Mouse (Mus musculus) CH12.LX (cell line): Measurements from ENCODE around the gene Anp32a. TPM values are rescaled to one million over a fixed set of nuclear protein-coding genes. Genes with fewer than 3 reads are reported as not detected.

Experiments used
- DNase-seq: peaks from one replicate; pipeline ENCODE4 v3.0.0-alpha.2; 2013; ENCODE audit errors: extremely low read depth
- H3K27ac ChIP-seq: 2 replicates; pipeline ENCODE4 v1.5.1; 2012; ENCODE audit warnings: low read depth, mild to moderate bottlenecking, control low read depth, moderate library complexity; ENCODE audit not compliant: insufficient read depth
- H3K27me3 ChIP-seq: replicated peaks from 2 replicates; pipeline ENCODE3; 2012; ENCODE audit warnings: inconsistent platforms
- H3K36me3 ChIP-seq, 2 experiments: replicated peaks in 1 of 2; 2 replicates each; pipeline versions ENCODE3 to v1.6.1; 2012; ENCODE audit warnings: inconsistent platforms in 1 of 2, low read length in 1 of 2, mild to moderate bottlenecking in 1 of 2, mixed read lengths in 1 of 2, moderate library complexity in 1 of 2; ENCODE audit not compliant: control insufficient read depth in 1 of 2, insufficient read depth in 1 of 2
- H3K4me1 ChIP-seq, 2 experiments: 2 replicates each; pipeline ENCODE4 v1.6.1; 2012; ENCODE audit warnings: inconsistent platforms in 1 of 2, moderate library complexity in 1 of 2; ENCODE audit not compliant: insufficient read depth in 2 of 2, control insufficient read depth in 1 of 2
- H3K4me2 ChIP-seq: 2 replicates; pipeline ENCODE4 v1.6.1; 2012; ENCODE audit warnings: low read depth, mild to moderate bottlenecking, control low read depth; ENCODE audit not compliant: poor library complexity, insufficient read depth, severe bottlenecking
- H3K4me3 ChIP-seq, 3 experiments: fragments of 150-350 bp in 1 of 3; sonication (generic) in 1 of 3; replicated peaks in 1 of 3; 2 replicates each; pipeline versions ENCODE3 to v1.5.1; 2011 to 2012; ENCODE audit warnings: low read depth in 2 of 3, low read length in 2 of 3, mild to moderate bottlenecking in 2 of 3, moderate library complexity in 2 of 3, control low read depth in 1 of 3, improper control_type of control experiment in 1 of 3, inconsistent platforms in 1 of 3, mixed read lengths in 1 of 3; ENCODE audit not compliant: poor library complexity in 1 of 3
- H3K79me2 ChIP-seq: replicated peaks from 2 replicates; pipeline ENCODE4 v1.6.1; 2012; ENCODE audit warnings: mild to moderate bottlenecking, moderate library complexity; ENCODE audit not compliant: control insufficient read depth, poor library complexity, insufficient read depth, severe bottlenecking; ENCODE audit errors: extremely low read depth
- H3K9ac ChIP-seq: 2 replicates; pipeline ENCODE4 v1.6.1; 2012; ENCODE audit warnings: low read depth, mild to moderate bottlenecking, control low read depth, moderate library complexity; ENCODE audit not compliant: insufficient read depth
- H3K9me3 ChIP-seq: replicated peaks from 2 replicates; pipeline ENCODE3; 2012; ENCODE audit warnings: low read length, inconsistent platforms, mixed read lengths
- BHLHE40 ChIP-seq: IDR thresholded peaks from 2 replicates; pipeline ENCODE4 v1.6.1; 2011; ENCODE audit warnings: mild to moderate bottlenecking, low read depth, low read length, improper control_type of control experiment
- CHD1 ChIP-seq: IDR thresholded peaks from 2 replicates; pipeline ENCODE4 v1.6.1; 2012; ENCODE audit warnings: low read depth, low read length, improper control_type of control experiment, inconsistent platforms
- CHD2 ChIP-seq: IDR thresholded peaks from 2 replicates; pipeline ENCODE4 v1.6.1; 2011; ENCODE audit warnings: low read length, improper control_type of control experiment
- CTCF ChIP-seq, 2 experiments: IDR thresholded peaks in 1 of 2; conservative IDR thresholded peaks in 1 of 2; 2 replicates each; pipeline ENCODE4 v1.5.1; 2011 to 2012; ENCODE audit warnings: low read depth in 2 of 2, low read length in 2 of 2, improper control_type of control experiment in 1 of 2, inconsistent platforms in 1 of 2, mild to moderate bottlenecking in 1 of 2, moderate library complexity in 1 of 2
- E2F4 ChIP-seq: IDR thresholded peaks from 2 replicates; pipeline ENCODE4 v1.6.1; 2011; ENCODE audit warnings: low read depth, low read length, improper control_type of control experiment; ENCODE audit not compliant: insufficient replicate concordance
- ELF1 ChIP-seq: IDR thresholded peaks from 2 replicates; pipeline ENCODE4 v1.6.1; 2014; ENCODE audit warnings: low read depth, mild to moderate bottlenecking, inconsistent platforms, low read length, improper control_type of control experiment
- EP300 ChIP-seq: IDR thresholded peaks from 2 replicates; pipeline ENCODE4 v1.6.1; 2011; ENCODE audit warnings: low read length, improper control_type of control experiment
- ETS1 ChIP-seq: conservative IDR thresholded peaks from 2 replicates; pipeline ENCODE4 v1.6.1; 2012; ENCODE audit warnings: low read depth, mild to moderate bottlenecking, inconsistent platforms, low read length, improper control_type of control experiment, moderate library complexity
- GABPA ChIP-seq: IDR thresholded peaks from 2 replicates; pipeline ENCODE4 v1.6.1; 2012; ENCODE audit warnings: low read depth, low read length, improper control_type of control experiment, inconsistent platforms; ENCODE audit not compliant: insufficient replicate concordance
- HCFC1 ChIP-seq: IDR thresholded peaks from 2 replicates; pipeline ENCODE4 v1.6.1; 2012; ENCODE audit warnings: low read depth, mild to moderate bottlenecking, inconsistent platforms, low read length, improper control_type of control experiment
- IRF4 ChIP-seq: IDR thresholded peaks from 2 replicates; pipeline ENCODE4 v1.6.1; 2014; ENCODE audit warnings: low read depth, mild to moderate bottlenecking, inconsistent platforms, low read length, improper control_type of control experiment
- JUN ChIP-seq: IDR thresholded peaks from 2 replicates; pipeline ENCODE4 v1.6.1; 2011; ENCODE audit warnings: low read depth, mild to moderate bottlenecking, low read length, improper control_type of control experiment, moderate library complexity; ENCODE audit not compliant: insufficient read depth
- JUND ChIP-seq: conservative IDR thresholded peaks from 2 replicates; pipeline ENCODE4 v1.6.1; 2011; ENCODE audit warnings: low read depth, low read length, improper control_type of control experiment
- KAT2A ChIP-seq: IDR thresholded peaks from 2 replicates; pipeline ENCODE4 v1.6.1; 2012; ENCODE audit warnings: low read length, improper control_type of control experiment, inconsistent platforms; ENCODE audit not compliant: insufficient replicate concordance
- MAFK ChIP-seq: IDR thresholded peaks from 2 replicates; pipeline ENCODE4 v1.6.1; 2011; ENCODE audit warnings: low read length, improper control_type of control experiment; ENCODE audit not compliant: insufficient replicate concordance
- MAZ ChIP-seq: IDR thresholded peaks from 2 replicates; pipeline ENCODE4 v1.6.1; 2012; ENCODE audit warnings: low read depth, mild to moderate bottlenecking, inconsistent platforms, low read length, improper control_type of control experiment, moderate library complexity
- MEF2A ChIP-seq: IDR thresholded peaks from 2 replicates; pipeline ENCODE4 v1.6.1; 2014; ENCODE audit warnings: low read depth, mild to moderate bottlenecking, inconsistent platforms, low read length, improper control_type of control experiment, borderline replicate concordance
- MYC ChIP-seq: IDR thresholded peaks from 2 replicates; pipeline ENCODE4 v1.6.1; 2011; ENCODE audit warnings: low read depth, mild to moderate bottlenecking, improper control_type of control experiment, low read length
- POLR2A ChIP-seq: IDR thresholded peaks from 2 replicates; pipeline ENCODE4 v1.6.1; 2011; ENCODE audit warnings: low read depth, mild to moderate bottlenecking, improper control_type of control experiment, low read length
- POLR2AphosphoS2 ChIP-seq: IDR thresholded peaks from 2 replicates; pipeline ENCODE4 v1.6.1; 2011; ENCODE audit warnings: low read depth, low read length, improper control_type of control experiment
- RCOR1 ChIP-seq: conservative IDR thresholded peaks from 2 replicates; pipeline ENCODE4 v1.6.1; 2012; ENCODE audit warnings: low read depth, mild to moderate bottlenecking, inconsistent platforms, low read length, improper control_type of control experiment
- SIN3A ChIP-seq: IDR thresholded peaks from 2 replicates; pipeline ENCODE4 v1.6.1; 2012; ENCODE audit warnings: low read length, improper control_type of control experiment, inconsistent platforms
- TBP ChIP-seq: conservative IDR thresholded peaks from 2 replicates; pipeline ENCODE4 v1.6.1; 2011; ENCODE audit warnings: low read depth, low read length, improper control_type of control experiment
- TCF12 ChIP-seq: IDR thresholded peaks from 2 replicates; pipeline ENCODE4 v1.6.1; 2014; ENCODE audit warnings: low read depth, mild to moderate bottlenecking, inconsistent platforms, low read length, improper control_type of control experiment
- UBTF ChIP-seq: IDR thresholded peaks from 2 replicates; pipeline ENCODE4 v1.6.1; 2012; ENCODE audit warnings: low read depth, mild to moderate bottlenecking, inconsistent platforms, low read length, improper control_type of control experiment, moderate library complexity
- USF1 ChIP-seq: IDR thresholded peaks from 2 replicates; pipeline ENCODE4 v1.6.1; 2014; ENCODE audit warnings: low read depth, mild to moderate bottlenecking, inconsistent platforms, low read length, improper control_type of control experiment
- ZC3H11A ChIP-seq: IDR thresholded peaks from 2 replicates; pipeline ENCODE4 v1.6.1; 2012; ENCODE audit warnings: low read depth, mild to moderate bottlenecking, inconsistent platforms, low read length, improper control_type of control experiment
- ZKSCAN1 ChIP-seq: IDR thresholded peaks from 2 replicates; pipeline ENCODE4 v1.6.1; 2012; ENCODE audit warnings: low read depth, inconsistent platforms, low read length, improper control_type of control experiment, borderline replicate concordance
- dilution Hi-C: fragments of 300-500 bp; cut with MboI; formaldehyde crosslinking; loops from 2 replicates; pipeline ENCODE4 v1.14.3; 2020; ENCODE audit warnings: low sequenced_read_pairs; ENCODE audit not compliant: extremely low pct_unique_long_range_greater_than_20kb, extremely low pct_ligation_motif_present
- in situ Hi-C: fragments of 300-500 bp; cut with MboI; formaldehyde crosslinking; loops from 3 replicates; pipeline ENCODE4 v1.14.3; 2019; ENCODE audit warnings: low sequenced_read_pairs, low pct_ligation_motif_present, low pct_unique_long_range_greater_than_20kb, mixed read lengths
- polyA plus RNA-seq: library from polyadenylated mRNA; unstranded; fragments of >175 nt; gene quantifications from 2 replicates; pipeline ENCODE4 v1.2.1, GENCODE M21; 2012; ENCODE audit warnings: low read depth; ENCODE audit not compliant: insufficient read length
- total RNA-seq, 2 experiments: library from RNA; depleted of rRNA; stranded (reverse); fragments of 300-350 nt in 1 of 2; fragments of >200 nt in 1 of 2; gene quantifications; 2 replicates each; pipeline ENCODE4 v1.2.3; 2012 to 2014

Gene Anp32a
- total and polyA plus RNA-seq, 3 experiments: 585 to 1,207 (median 869) TPM

DNA sequence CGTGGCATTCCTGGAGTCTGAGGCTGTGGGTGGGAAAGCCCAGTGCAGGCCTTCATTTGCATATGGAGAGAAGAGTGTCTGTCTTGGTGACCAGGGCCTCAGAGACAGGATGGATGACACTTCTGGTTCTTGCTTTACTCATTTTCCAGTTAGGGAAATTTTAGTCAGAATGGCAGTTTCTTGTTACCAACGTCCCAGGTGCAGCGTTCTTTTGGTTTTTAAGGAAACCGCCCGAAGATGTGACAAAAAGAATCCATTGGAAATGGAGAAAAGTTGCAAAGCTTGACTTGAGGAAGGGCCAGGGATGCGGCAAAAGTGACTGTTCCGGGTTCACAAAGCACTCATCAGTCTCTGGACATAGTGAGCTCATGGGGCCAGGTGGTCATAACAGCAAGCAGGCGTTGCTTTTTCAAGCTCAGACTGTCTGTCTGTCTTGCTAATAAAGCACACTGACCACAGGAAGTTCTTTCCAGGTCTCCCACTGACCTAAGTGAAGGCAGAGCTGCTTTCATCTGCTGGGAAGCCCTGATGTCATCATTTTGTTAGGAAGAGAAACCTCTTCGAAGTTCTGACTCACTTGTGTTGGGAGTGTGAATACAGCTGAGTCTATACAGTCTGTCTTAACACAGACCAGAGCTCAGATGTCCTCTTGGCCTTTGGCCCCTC is 31.6 kb downstream of the Anp32a start:
- Histone ChIP-seq H3K4me3 (peak overlapping the region in 1 of 3 experiments; percentile 48), H3K36me3 (peaks cover 42 to 67% of the 10 kb centered on the region in 2 experiments), H3K27me3 (no peaks in the 10 kb centered on the region), H3K9me3 (no peaks in the 10 kb centered on the region), H3K4me1 (peaks cover 38 to 93% of the 10 kb centered on the region in 2 experiments), H3K27ac (peak overlapping the region; percentile 100), H3K4me2 (peak overlapping the region; percentile 90), H3K79me2 (peaks cover 73% of the 10 kb centered on the region), H3K9ac (peak overlapping the region; percentile 69)
- in situ Hi-C loops (no loop called here), dilution Hi-C loops (no loop called here)
- TF ChIP-seq HCFC1 (no peak), MAZ (0 out of 2 replicates have a peak, but pooled peaks have one; percentile 56), MYC (0 out of 2 replicates have a peak, but pooled peaks have one; percentile 73), MAFK (peak; percentile 82), UBTF (peak; percentile 46; the same call in 1 of the 2 replicates), KAT2A (0 out of 2 replicates have a peak, but pooled peaks have one; percentile 57), SIN3A (peak; percentile 83), CTCF (conservative IDR thresholded peaks at IDR 0.05 in 1 of 2, IDR thresholded peaks at IDR 0.05 in 1 of 2; ENCODE audit: low read depth in 2 of 2, low read length in 2 of 2) (no peak), IRF4 (peak; percentile 91), USF1 (no peak), JUND (peak; percentile 87), EP300 (peak; percentile 98), POLR2A (peak; percentile 36), CHD1 (no peak; the same call in 1 of the 2 replicates), RCOR1 (peak; percentile 76), BHLHE40 (peak; percentile 83), GABPA (no peak), CHD2 (peak; percentile 75), ELF1 (peak; percentile 50; the same call in 1 of the 2 replicates), ZKSCAN1 (no peak), ETS1 (peak; percentile 97), TBP (peak; percentile 69; the same call in 1 of the 2 replicates), POLR2AphosphoS2 (0 out of 2 replicates have a peak, but pooled peaks have one; percentile 34), TCF12 (peak; percentile 98), JUN (peak; percentile 94), ZC3H11A (no peak), MEF2A (peak; percentile 98), E2F4 (no peak)
- DNase-seq: peak; percentile 89
